Mouse (Mus musculus) lung, embryonic 14.5 days (tissue): Measurements from ENCODE around the gene Rpl31. TPM values are rescaled to one million over a fixed set of nuclear protein-coding genes. Genes with fewer than 3 reads are reported as not detected.

Experiments used
- ATAC-seq: fragments of 200-750 bp; cut with Nextera tagmentation; 2 replicates; pipeline ENCODE4 v1.8.0; 2017; ENCODE audit warnings: mild to moderate bottlenecking, moderate TSS enrichment, moderate library complexity; ENCODE audit not compliant: insufficient read depth
- DNase-seq: peaks from one replicate; pipeline ENCODE4 v3.0.0-alpha.2; 2015
- H3K27ac ChIP-seq: fragments of 300-500 bp; sonication (generic); 2 replicates; pipeline ENCODE4 v1.5.1; 2014; ENCODE audit warnings: low read depth, mild to moderate bottlenecking, moderate library complexity
- H3K27me3 ChIP-seq: fragments of 300-500 bp; sonication (generic); 2 replicates; pipeline ENCODE4 v1.6.1; 2014; ENCODE audit warnings: low read length, control low read depth; ENCODE audit not compliant: insufficient read depth
- H3K36me3 ChIP-seq: fragments of 300-500 bp; sonication (generic); 2 replicates; pipeline ENCODE4 v1.6.1; 2014; ENCODE audit warnings: control low read depth; ENCODE audit not compliant: insufficient read depth
- H3K4me1 ChIP-seq: fragments of 300-500 bp; sonication (generic); 2 replicates; pipeline ENCODE4 v1.6.1; 2014; ENCODE audit warnings: antibody characterized with exemption, control low read depth; ENCODE audit not compliant: insufficient read depth
- H3K4me2 ChIP-seq: fragments of 300-500 bp; sonication (generic); 2 replicates; pipeline ENCODE4 v1.6.1; 2014; ENCODE audit warnings: mild to moderate bottlenecking
- H3K4me3 ChIP-seq: fragments of 300-500 bp; sonication (generic); 2 replicates; pipeline ENCODE4 v1.5.1; 2014; ENCODE audit warnings: low read depth, low read length
- H3K9ac ChIP-seq: fragments of 300-500 bp; sonication (generic); 2 replicates; pipeline ENCODE4 v1.6.1; 2014
- H3K9me3 ChIP-seq: fragments of 300-500 bp; sonication (generic); 2 replicates; pipeline ENCODE4 v1.6.1; 2016; ENCODE audit warnings: low read depth, low read length, control low read depth
- CTCF ChIP-seq: IDR thresholded peaks from 2 replicates; pipeline ENCODE4 v1.5.1; 2016; ENCODE audit warnings: antibody characterized with exemption, low read depth
- WGBS: fragments of 180-500 bp; shearing (Covaris S2); extraction: QIAGEN DNeasy Blood & Tissue Kit; methylation state at CpG from one replicate; pipeline ENCODE4 v1.1.7; 2014; 5-methylcytosine and 5-hydroxymethylcytosine counted together
- polyA plus RNA-seq: library from polyadenylated mRNA; unstranded; fragments of >200 nt; fragmentation: Nextera tagmentation; extraction: Ambion mirVana; gene quantifications from 2 replicates; pipeline ENCODE4 v1.2.1, GENCODE M21; 2014

The Rpl31 gene
- polyA plus RNA-seq, 1 experiment from 2014 or later, result 719 TPM

- Histone ChIP-seq H3K4me3 (no peak overlapping the region), H3K9me3 (no peaks in the 10 kb centered on the region), H3K9ac (no peak overlapping the region), H3K36me3 (no peaks in the 10 kb centered on the region), H3K27me3 (no peaks in the 10 kb centered on the region), H3K4me2 (no peak overlapping the region), H3K27ac (no peak overlapping the region), H3K4me1 (peaks cover 3% of the 10 kb centered on the region; the same call in 1 of the 2 replicates)
- DNase-seq (no peak), ATAC-seq (no peak)
- 62% methylated on average over 19 of the region's 19 CpGs for WGBS
- TF ChIP-seq CTCF, result no peak
Observed at GRCm38 (mm10) chr1:39410085-39410821, 42.6 kb downstream of the Rpl31 start.

GRCm38 (mm10) chr1:39417817-39418216 is 50.2 kb downstream of the Rpl31 start:
- WGBS, result 11% methylated on average over 12 of the region's 12 CpGs
- peak overlapping the region; percentile 18; the same call in 1 of the 2 replicates for H3K4me2 ChIP-seq
- ATAC-seq, result peak; percentile 71

GRCm38 (mm10) chr1:39418852-39419251 is 51.2 kb downstream of the Rpl31 start:
- Histone ChIP-seq H3K9me3 (no peaks in the 10 kb centered on the region), H3K36me3 (no peaks in the 10 kb centered on the region), H3K4me3 (no peak overlapping the region), H3K9ac (no peak overlapping the region), H3K27ac (no peak overlapping the region), H3K4me2 (no peak overlapping the region), H3K4me1 (0 out of 2 replicates have a peak, but pooled peaks cover 2% of the 10 kb centered on the region), H3K27me3 (no peaks in the 10 kb centered on the region)
- WGBS, result 81% methylated on average over 9 of the region's 9 CpGs
- ATAC-seq (no peak), DNase-seq (no peak)
- TF ChIP-seq CTCF, result no peak

More at GRCm38 (mm10) chr1:39417817-39418216, 50.2 kb downstream of the Rpl31 start:
- H3K9ac ChIP-seq, result no peak overlapping the region
- H3K4me3 ChIP-seq, result no peak overlapping the region
- peak; percentile 64 for DNase-seq
- no peak overlapping the region for H3K27ac ChIP-seq
- H3K4me1 ChIP-seq, result 0 out of 2 replicates have a peak, but pooled peaks cover 2% of the 10 kb centered on the region
- H3K9me3 ChIP-seq, result no peaks in the 10 kb centered on the region
- no peak for TF ChIP-seq CTCF
- no peaks in the 10 kb centered on the region for H3K27me3 ChIP-seq
- no peaks in the 10 kb centered on the region for H3K36me3 ChIP-seq

- H3K27me3 ChIP-seq, result no peaks in the 10 kb centered on the region
- H3K4me2 ChIP-seq, result no peak overlapping the region
- TF ChIP-seq CTCF, result no peak
- H3K4me1 ChIP-seq, result 0 out of 2 replicates have a peak, but pooled peaks cover 2% of the 10 kb centered on the region
- ATAC-seq, result no peak
- no peak for DNase-seq
- no peak overlapping the region for H3K4me3 ChIP-seq
- H3K9ac ChIP-seq, result no peak overlapping the region
- no peak overlapping the region for H3K27ac ChIP-seq
- 89% methylated on average over 6 of the region's 6 CpGs for WGBS
- H3K36me3 ChIP-seq, result no peaks in the 10 kb centered on the region
- H3K9me3 ChIP-seq, result no peaks in the 10 kb centered on the region
Observed at GRCm38 (mm10) chr1:39420987-39421386, 53.3 kb downstream of the Rpl31 start.

Other genes starting within 250 kb of the Rpl31 start
- 0.30 and 0.59 TPM in 2 replicates for gene Npas2, start 174.1 kb upstream of the Rpl31 start, polyA plus RNA-seq
- 9.9 and 10.7 TPM in 2 replicates for gene Tbc1d8, start 110.9 kb downstream of the Rpl31 start, polyA plus RNA-seq
- 26.8 and 29.0 TPM in 2 replicates for gene Cnot11, start 167.2 kb downstream of the Rpl31 start, polyA plus RNA-seq
- gene Rnf149, start 209.6 kb downstream of the Rpl31 start, polyA plus RNA-seq, result 32.8 and 33.3 TPM in 2 replicates